Mouse (Mus musculus) cerebellum, adult 11 months (tissue): Measurements from ENCODE around the gene Aspm.
"Not testable (repeated sequence)": the region's sequence is repeated elsewhere in the genome, so short reads cannot be mapped to it uniquely, and the experiment has no call there.

Source experiments
- DNase-seq: peaks from one replicate; pipeline ENCODE4 v3.0.0; 2022

The Aspm gene

GRCm38 (mm10) chr1:139454340-139455225, at the start of gene Aspm:
TSS of gene Aspm (plus strand) at chr1:139454772.
- peak; percentile 80 for DNase-seq

- no peak for DNase-seq
Measured at GRCm38 (mm10) chr1:139405766-139406165, 48.8 kb upstream of the Aspm start.

- no peak for DNase-seq
Measured at GRCm38 (mm10) chr1:139407701-139408100, 46.9 kb upstream of the Aspm start.

GRCm38 (mm10) chr1:139412365-139412764, 42.2 kb upstream of the Aspm start:
- not testable (repeated sequence) for DNase-seq

- no peak for DNase-seq
Measured at GRCm38 (mm10) chr1:139413465-139413864, 41.1 kb upstream of the Aspm start.

GRCm38 (mm10) chr1:139421521-139421874, 33.1 kb upstream of the Aspm start:
- DNase-seq = no peak

GRCm38 (mm10) chr1:139421875-139422791, 32.4 kb upstream of the Aspm start, which contains the start of gene Zbtb41:
TSS of gene Zbtb41 (plus strand) at chr1:139422288.
- DNase-seq = peak; percentile 90

GRCm38 (mm10) chr1:139422941-139423340, 31.6 kb upstream of the Aspm start:
- DNase-seq = no peak

- no peak for DNase-seq
Measured at GRCm38 (mm10) chr1:139423931-139424330, 30.6 kb upstream of the Aspm start.

GRCm38 (mm10) chr1:139425006-139425405, 29.6 kb upstream of the Aspm start:
- DNase-seq = no peak

GRCm38 (mm10) chr1:139438373-139438772, 16.2 kb upstream of the Aspm start:
- DNase-seq = no peak

GRCm38 (mm10) chr1:139443103-139443502, 11.5 kb upstream of the Aspm start:
- not testable (repeated sequence) for DNase-seq

- DNase-seq = no peak
Measured at GRCm38 (mm10) chr1:139455226-139455869, 776 bp downstream of the Aspm start.

- DNase-seq = no peak
Measured at GRCm38 (mm10) chr1:139460807-139461206, 6.2 kb downstream of the Aspm start.

- DNase-seq = no peak
Measured at GRCm38 (mm10) chr1:139465936-139466335, 11.4 kb downstream of the Aspm start.

- no peak for DNase-seq
Measured at GRCm38 (mm10) chr1:139478898-139479297, 24.3 kb downstream of the Aspm start.

GRCm38 (mm10) chr1:139480246-139480645, 25.7 kb downstream of the Aspm start:
- DNase-seq = no peak

- DNase-seq = no peak
Measured at GRCm38 (mm10) chr1:139481146-139481545, 26.6 kb downstream of the Aspm start.

- no peak for DNase-seq
Measured at GRCm38 (mm10) chr1:139494630-139495029, 40.1 kb downstream of the Aspm start.

GRCm38 (mm10) chr1:139495408-139495807, 40.8 kb downstream of the Aspm start:
- no peak for DNase-seq

- DNase-seq = no peak
Measured at GRCm38 (mm10) chr1:139496212-139496611, 41.6 kb downstream of the Aspm start.

GRCm38 (mm10) chr1:139499751-139500150, 45.2 kb downstream of the Aspm start:
- DNase-seq = no peak

GRCm38 (mm10) chr1:139501258-139501752, 46.7 kb downstream of the Aspm start, which contains the start of gene F13b:
TSS of gene F13b (plus strand) at chr1:139501702.
- no peak for DNase-seq
